Mouse (Mus musculus) limb, embryonic 14.5 days (tissue): ENCODE results near the gene Cldn16. TPM values are rescaled to one million over a fixed set of nuclear protein-coding genes. Genes with fewer than 3 reads are reported as not detected.

Experiments
- ATAC-seq: fragments of 200-750 bp; cut with Nextera tagmentation; 2 replicates; pipeline ENCODE4 v1.8.0; 2017; ENCODE audit warnings: low read depth, moderate number of reproducible peaks, moderate TSS enrichment; ENCODE audit not compliant: low FRiP score
- DNase-seq: peaks from one replicate; pipeline ENCODE4 v3.0.0-alpha.2; 2015; ENCODE audit warnings: low spot score
- H3K27ac ChIP-seq: fragments of 300-500 bp; sonication (generic); replicated peaks from 2 replicates; pipeline ENCODE4 v1.5.1; 2014; ENCODE audit warnings: low read depth, mild to moderate bottlenecking, low read length, moderate library complexity, mixed read lengths
- H3K27me3 ChIP-seq: fragments of 300-500 bp; sonication (generic); 2 replicates; pipeline ENCODE4 v1.6.1; 2014; ENCODE audit warnings: low read length, mixed read lengths; ENCODE audit not compliant: control insufficient read depth, insufficient read depth
- H3K36me3 ChIP-seq: fragments of 300-500 bp; sonication (generic); 2 replicates; pipeline ENCODE4 v1.6.1; 2014; ENCODE audit warnings: mild to moderate bottlenecking, low read length, moderate library complexity, mixed read lengths; ENCODE audit not compliant: control insufficient read depth, insufficient read depth
- H3K4me1 ChIP-seq: fragments of 300-500 bp; sonication (generic); 2 replicates; pipeline ENCODE4 v1.6.1; 2014; ENCODE audit warnings: antibody characterized with exemption, low read length, mixed read lengths; ENCODE audit not compliant: control insufficient read depth, insufficient read depth
- H3K4me2 ChIP-seq: fragments of 300-500 bp; sonication (generic); replicated peaks from 2 replicates; pipeline ENCODE4 v1.6.1; 2014; ENCODE audit warnings: low read depth, mild to moderate bottlenecking, low read length, moderate library complexity; ENCODE audit not compliant: severe bottlenecking
- H3K4me3 ChIP-seq: fragments of 300-500 bp; sonication (generic); replicated peaks from 2 replicates; pipeline ENCODE4 v1.5.1; 2014; ENCODE audit warnings: low read length
- H3K9ac ChIP-seq: fragments of 300-500 bp; sonication (generic); 2 replicates; pipeline ENCODE4 v1.6.1; 2014; ENCODE audit warnings: mild to moderate bottlenecking, low read depth, low read length, moderate library complexity; ENCODE audit not compliant: severe bottlenecking
- H3K9me3 ChIP-seq: fragments of 300-500 bp; sonication (generic); 2 replicates; pipeline ENCODE4 v1.6.1; 2016; ENCODE audit warnings: low read length; ENCODE audit not compliant: control insufficient read depth
- POLR2A ChIP-seq: fragments of 200-500 bp; IDR thresholded peaks from 2 replicates; pipeline ENCODE4 v1.8.0; 2012; ENCODE audit warnings: inconsistent platforms, mild to moderate bottlenecking, moderate library complexity, borderline replicate concordance; ENCODE audit not compliant: insufficient read depth, insufficient read length; ENCODE audit errors: extremely low read depth
- WGBS: fragments of 180-500 bp; shearing (Covaris S2); extraction: QIAGEN DNeasy Blood & Tissue Kit; methylation state at CpG from one replicate; pipeline ENCODE4 v1.1.7; 2014; 5-methylcytosine and 5-hydroxymethylcytosine counted together
- polyA plus RNA-seq, 2 experiments: library from polyadenylated mRNA; depleted of rRNA in 1 of 2; stranded (reverse) in 1 of 2; unstranded in 1 of 2; fragments of >200 nt; fragmentation: Nextera tagmentation in 1 of 2; extraction: Ambion mirVana in 1 of 2; gene quantifications; 2 replicates each; pipeline versions ENCODE4 v1.2.1 to v1.2.3; 2012 to 2014

The Cldn16 gene
- polyA plus RNA-seq, 2 experiments = not detected

GRCm38 (mm10) chr16:26441156-26441555, 21.8 kb upstream of the Cldn16 start:
- Histone ChIP-seq H3K4me3 (no peak overlapping the region), H3K4me2 (no peak overlapping the region), H3K4me1 (no peaks in the 10 kb centered on the region), H3K27me3 (no peaks in the 10 kb centered on the region), H3K36me3 (no peaks in the 10 kb centered on the region), H3K9me3 (no peaks in the 10 kb centered on the region), H3K9ac (no peak overlapping the region), H3K27ac (no peak overlapping the region)
- no peak for DNase-seq
- 82% methylated on average over 3 of the region's 3 CpGs for WGBS
- no peak for TF ChIP-seq POLR2A
- no peak for ATAC-seq

- no peak overlapping the region for H3K9ac ChIP-seq
- no peaks in the 10 kb centered on the region for H3K9me3 ChIP-seq
- no peak overlapping the region for H3K4me2 ChIP-seq
- H3K27ac ChIP-seq = no peak overlapping the region
- TF ChIP-seq POLR2A = no peak
- no peak for ATAC-seq
- H3K36me3 ChIP-seq = no peaks in the 10 kb centered on the region
- no peak overlapping the region for H3K4me3 ChIP-seq
- no peaks in the 10 kb centered on the region for H3K4me1 ChIP-seq
- DNase-seq = no peak
- H3K27me3 ChIP-seq = no peaks in the 10 kb centered on the region
Observed at GRCm38 (mm10) chr16:26444843-26445242, 18.1 kb upstream of the Cldn16 start.

GRCm38 (mm10) chr16:26447594-26447993, 15.3 kb upstream of the Cldn16 start:
- Histone ChIP-seq H3K4me2 (no peak overlapping the region), H3K9me3 (no peaks in the 10 kb centered on the region), H3K27ac (no peak overlapping the region), H3K9ac (no peak overlapping the region), H3K4me1 (no peaks in the 10 kb centered on the region), H3K27me3 (no peaks in the 10 kb centered on the region), H3K36me3 (no peaks in the 10 kb centered on the region), H3K4me3 (no peak overlapping the region)
- TF ChIP-seq POLR2A = no peak
- peak; percentile 15 for DNase-seq
- 62% methylated on average over 2 of the region's 2 CpGs for WGBS
- ATAC-seq = no peak

- WGBS = 63% methylated on average over 3 of the region's 3 CpGs
- H3K9ac ChIP-seq = no peak overlapping the region
- no peak for TF ChIP-seq POLR2A
- ATAC-seq (no peak), DNase-seq (no peak)
- no peaks in the 10 kb centered on the region for H3K36me3 ChIP-seq
- no peaks in the 10 kb centered on the region for H3K27me3 ChIP-seq
- H3K9me3 ChIP-seq = no peaks in the 10 kb centered on the region
- H3K4me2 ChIP-seq = no peak overlapping the region
- no peaks in the 10 kb centered on the region for H3K4me1 ChIP-seq
- no peak overlapping the region for H3K4me3 ChIP-seq
- H3K27ac ChIP-seq = no peak overlapping the region
Observed at GRCm38 (mm10) chr16:26454163-26454562, 8.8 kb upstream of the Cldn16 start.

GRCm38 (mm10) chr16:26456182-26456581, 6.8 kb upstream of the Cldn16 start:
- Histone ChIP-seq H3K4me1 (no peaks in the 10 kb centered on the region), H3K27me3 (no peaks in the 10 kb centered on the region), H3K36me3 (no peaks in the 10 kb centered on the region), H3K4me2 (no peak overlapping the region), H3K27ac (no peak overlapping the region), H3K4me3 (no peak overlapping the region), H3K9me3 (no peaks in the 10 kb centered on the region), H3K9ac (no peak overlapping the region)
- TF ChIP-seq POLR2A = no peak
- no peak for DNase-seq
- no peak for ATAC-seq
- 86% methylated on average over 2 of the region's 2 CpGs for WGBS

- Histone ChIP-seq H3K27ac (no peak overlapping the region), H3K4me2 (no peak overlapping the region), H3K36me3 (no peaks in the 10 kb centered on the region), H3K9me3 (no peaks in the 10 kb centered on the region), H3K4me3 (no peak overlapping the region), H3K27me3 (no peaks in the 10 kb centered on the region), H3K9ac (no peak overlapping the region), H3K4me1 (peaks cover 3% of the 10 kb centered on the region; the same call in 1 of the 2 replicates)
- no peak for ATAC-seq
- WGBS = 85% methylated on average over 4 of the region's 4 CpGs
- no peak for TF ChIP-seq POLR2A
- DNase-seq = no peak
Observed at GRCm38 (mm10) chr16:26466535-26466934, 3.6 kb downstream of the Cldn16 start.
